Mouse (Mus musculus): ENCODE results near the gene Prep.

GRCm38 (mm10) chr10:45092080-45093056 lies 25.4 kb downstream of the Prep start:
- TF ChIP-seq POLR2A (IDR thresholded peaks at IDR 0.05; ENCODE audit: insufficient read length, low read depth) = no peak
- no peak for TF ChIP-seq POLR2AphosphoS2 (IDR thresholded peaks at IDR 0.05; ENCODE audit: insufficient read length, low read depth)
- no peak for TF ChIP-seq MYOD1 (IDR thresholded peaks at IDR 0.05; ENCODE audit: control insufficient read depth in 1 of 3, insufficient read length in 2 of 3, low read depth in 2 of 3)
